Mouse (Mus musculus): Measurements from ENCODE around the gene Syt1.
A peak's percentile ranks its signal among the peaks of the same experiment; 100 is the strongest.

Gene Syt1

DNA sequence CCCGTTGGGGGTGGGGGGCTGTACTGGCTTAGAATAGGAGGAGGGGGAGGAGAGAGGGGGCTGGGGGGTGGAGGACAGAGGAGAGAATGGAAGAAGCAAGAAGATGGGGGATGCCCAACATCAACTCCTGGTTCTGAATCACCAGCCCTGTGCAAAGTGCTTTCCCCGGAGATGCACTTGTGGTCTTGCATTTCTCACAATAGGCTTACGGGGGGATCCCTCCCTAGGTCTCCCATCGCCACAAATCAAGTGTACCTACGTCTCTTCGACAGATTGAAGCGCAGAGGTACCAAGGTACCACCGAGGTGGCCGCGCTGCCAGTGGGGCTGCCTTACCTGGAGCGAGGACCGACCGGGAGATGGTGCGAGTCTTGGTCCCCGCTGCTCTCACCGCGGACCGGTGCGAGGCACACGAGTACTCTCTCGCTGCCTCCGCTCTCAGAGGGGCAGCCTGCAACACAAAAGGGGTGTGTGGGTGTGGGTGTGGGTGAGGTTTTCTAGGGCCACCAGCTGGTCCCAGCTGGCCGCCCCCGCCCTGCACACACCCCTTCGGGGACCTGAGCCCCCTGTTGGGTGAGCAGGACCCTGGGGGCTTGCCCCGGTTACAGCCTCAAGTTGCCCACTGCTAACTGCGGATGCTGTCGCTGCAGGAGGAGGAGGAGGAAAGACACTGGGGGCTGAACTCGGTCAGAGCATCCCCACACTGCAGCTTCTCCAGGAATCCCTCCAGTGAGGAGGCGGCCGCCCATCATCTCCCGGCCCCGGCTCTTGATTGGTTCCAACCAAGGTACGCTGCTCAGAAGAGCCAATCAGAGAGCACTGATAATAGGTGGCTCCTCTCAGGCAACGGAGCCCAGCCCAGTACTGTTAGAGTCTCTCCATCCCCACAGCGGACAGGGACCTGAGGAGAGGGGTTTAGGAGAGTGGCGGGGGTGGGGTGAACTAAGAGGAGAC lies at the start of gene Syt1:
Gene Syt1, minus strand, starts transcription at position 742 of the 953 bp plus-strand sequence.
- DNase-seq (ENCODE audit: low read depth, low spot score): peak; percentile 85

- no peak for DNase-seq (ENCODE audit: low read depth, low spot score)
Observed at GRCm38 (mm10) chr10:109056500-109056899, 45.7 kb upstream of the Syt1 start.

- DNase-seq (ENCODE audit: low read depth, low spot score): no peak
Observed at GRCm38 (mm10) chr10:109047537-109047936, 36.8 kb upstream of the Syt1 start.

- no peak for DNase-seq (ENCODE audit: low read depth, low spot score)
Observed at GRCm38 (mm10) chr10:109046988-109047387, 36.2 kb upstream of the Syt1 start.

GRCm38 (mm10) chr10:109011226-109012165 lies 714 bp upstream of the Syt1 start:
- DNase-seq (ENCODE audit: low read depth, low spot score): peak; percentile 77

GRCm38 (mm10) chr10:109009831-109010230 lies 951 bp downstream of the Syt1 start:
- no peak for DNase-seq (ENCODE audit: low read depth, low spot score)

DNA sequence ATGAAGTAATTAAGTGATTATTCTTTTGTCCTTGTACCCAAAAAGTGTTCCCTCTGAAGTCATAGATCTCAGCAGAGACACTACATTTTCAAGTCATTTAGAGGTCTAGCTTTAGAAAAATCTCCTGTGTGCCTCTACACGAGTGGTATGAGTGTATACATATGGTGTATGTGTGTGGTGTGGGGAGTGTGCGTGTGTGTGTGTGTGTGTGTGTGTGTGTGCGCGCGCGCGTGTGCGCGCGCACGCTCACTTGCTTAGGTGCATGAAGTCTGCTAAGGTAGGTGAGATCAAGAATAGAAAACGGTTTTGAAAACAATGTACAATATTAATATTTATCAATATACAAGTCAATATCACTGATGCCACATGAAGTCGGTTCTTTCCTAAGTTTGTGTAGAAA lies 2.3 kb downstream of the Syt1 start:
- no peak for DNase-seq (ENCODE audit: low read depth, low spot score)

- DNase-seq (ENCODE audit: low read depth, low spot score): no peak
Observed at GRCm38 (mm10) chr10:109003482-109003881, 7.3 kb downstream of the Syt1 start.

DNA sequence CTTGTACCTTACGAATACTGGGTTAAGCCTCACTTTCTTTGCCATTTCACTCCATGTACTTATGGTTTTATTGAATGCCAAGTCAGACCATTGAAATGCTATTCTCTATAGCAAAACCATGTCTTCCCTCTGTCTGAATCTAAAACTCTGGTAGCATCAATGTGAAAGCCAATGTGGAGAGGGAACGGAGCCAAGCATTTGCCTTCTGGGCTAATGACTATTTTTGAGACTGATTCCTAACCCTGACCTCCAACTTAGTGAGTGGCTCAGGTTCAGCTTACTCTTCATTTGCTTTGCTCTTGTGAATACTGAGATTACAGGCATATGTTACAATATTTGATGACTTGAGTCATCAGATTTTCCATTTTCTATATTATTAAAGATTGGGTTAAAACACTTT lies 23.5 kb downstream of the Syt1 start:
- no peak for DNase-seq (ENCODE audit: low read depth, low spot score)

DNA sequence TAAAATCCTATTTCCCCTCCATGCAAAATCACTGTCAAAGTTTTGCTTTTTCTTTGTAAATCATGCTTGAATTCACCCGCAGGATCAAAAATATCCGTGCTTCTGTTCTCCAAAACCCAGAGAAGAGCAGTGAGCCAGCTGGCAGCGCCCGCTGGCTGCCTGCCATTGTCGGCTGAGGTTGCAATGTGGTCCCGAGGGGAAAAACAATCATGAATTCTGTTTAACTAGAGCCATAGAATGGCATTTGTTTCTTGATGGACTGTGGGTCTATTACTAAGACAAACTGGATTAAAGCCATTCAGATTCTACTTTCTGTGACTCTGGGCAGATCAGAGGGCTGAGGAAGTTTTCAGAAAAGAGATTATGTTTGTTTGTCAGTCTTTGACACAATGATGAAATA lies 31.1 kb downstream of the Syt1 start:
- DNase-seq (ENCODE audit: low read depth, low spot score): no peak

- no peak for DNase-seq (ENCODE audit: low read depth, low spot score)
Observed at GRCm38 (mm10) chr10:108954952-108955351, 55.8 kb downstream of the Syt1 start.

DNA sequence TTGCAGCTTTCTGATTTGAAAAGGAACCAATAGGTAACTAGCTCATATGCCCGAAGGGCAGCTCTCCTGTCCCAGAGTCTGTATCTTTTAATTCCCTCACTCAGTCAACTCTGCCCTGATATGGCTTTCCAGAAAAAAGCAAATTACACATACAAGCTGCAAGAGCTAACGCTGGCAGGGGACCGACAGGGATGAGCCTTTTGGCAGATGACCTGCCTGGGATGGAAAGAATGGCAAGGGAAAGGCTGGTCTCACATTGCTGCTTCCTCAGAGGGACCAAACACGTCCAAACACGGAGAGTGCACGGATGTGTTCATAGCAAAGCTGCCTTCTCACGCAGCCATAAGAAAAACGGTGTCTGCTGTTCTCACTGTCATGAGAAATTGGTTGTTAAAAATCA lies 58.6 kb downstream of the Syt1 start:
- no peak for DNase-seq (ENCODE audit: low read depth, low spot score)

GRCm38 (mm10) chr10:108936838-108937430 lies 73.8 kb downstream of the Syt1 start:
- DNase-seq (ENCODE audit: low read depth, low spot score): no peak

GRCm38 (mm10) chr10:108930299-108930698 lies 80.5 kb downstream of the Syt1 start:
- no peak for DNase-seq (ENCODE audit: low read depth, low spot score)

GRCm38 (mm10) chr10:108929676-108930075 lies 81.1 kb downstream of the Syt1 start:
- no peak for DNase-seq (ENCODE audit: low read depth, low spot score)

- no peak for DNase-seq (ENCODE audit: low read depth, low spot score)
Observed at GRCm38 (mm10) chr10:108905264-108905663, 105.5 kb downstream of the Syt1 start.

DNA sequence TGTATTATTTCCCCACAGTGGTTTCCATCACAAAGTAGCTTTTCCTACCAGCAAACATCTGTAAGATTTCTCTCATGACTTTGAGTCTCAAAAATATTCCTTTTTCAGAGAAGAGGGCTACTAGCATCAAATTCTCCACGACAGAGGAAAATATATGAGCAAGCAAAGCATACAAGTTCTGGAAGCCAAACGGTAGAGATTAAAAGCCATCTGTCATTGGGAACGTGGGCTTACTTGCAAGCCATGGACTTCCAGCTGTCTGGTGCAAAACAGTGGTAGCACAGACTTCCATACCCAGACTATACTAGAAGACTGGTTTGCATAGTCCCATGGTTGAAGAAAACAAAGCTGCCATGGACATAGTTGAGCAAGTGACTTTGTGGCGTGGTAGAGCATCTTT lies 106.4 kb downstream of the Syt1 start:
- no peak for DNase-seq (ENCODE audit: low read depth, low spot score)

DNA sequence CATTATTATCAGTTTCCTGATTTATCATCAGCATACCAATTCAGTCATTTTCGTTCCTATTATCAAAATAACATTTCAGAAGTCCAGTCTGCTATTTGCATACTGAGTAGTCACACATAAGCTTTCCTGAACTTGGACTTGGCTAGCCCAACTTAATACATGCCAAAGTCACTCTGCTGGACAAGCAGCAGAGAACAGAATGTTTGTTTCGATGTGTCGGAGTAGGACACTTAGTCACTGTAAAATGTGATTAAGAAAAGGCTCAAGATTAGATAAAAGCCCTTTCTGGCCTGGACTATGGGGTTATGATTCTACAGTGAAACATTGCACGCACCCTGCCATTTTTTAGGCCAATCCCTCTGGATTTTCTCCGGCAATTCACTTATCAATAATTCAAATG lies 114.3 kb downstream of the Syt1 start:
- no peak for DNase-seq (ENCODE audit: low read depth, low spot score)

DNA sequence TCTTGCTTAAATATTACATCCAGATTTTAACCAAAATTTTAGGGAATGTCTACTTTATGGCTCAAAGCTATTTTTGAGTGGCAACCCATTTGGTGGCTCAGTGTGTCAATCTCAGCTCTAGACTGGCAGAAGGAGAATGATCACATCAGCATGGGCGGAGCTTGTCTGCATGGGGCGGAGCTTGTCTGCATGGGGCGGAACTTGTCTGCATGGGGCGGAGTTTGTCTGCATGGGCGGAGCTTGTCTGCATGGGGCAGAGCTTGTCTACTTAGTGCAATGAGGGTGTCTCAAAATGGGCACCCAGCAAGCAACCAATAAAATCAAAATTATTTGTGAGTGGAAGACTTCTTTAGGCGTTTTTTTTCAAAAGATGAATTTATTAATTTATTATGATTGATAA lies 117.5 kb downstream of the Syt1 start:
- peak; percentile 10 for DNase-seq (ENCODE audit: low read depth, low spot score)

- no peak for DNase-seq (ENCODE audit: low read depth, low spot score)
Observed at GRCm38 (mm10) chr10:108892441-108892840, 118.3 kb downstream of the Syt1 start.

- DNase-seq (ENCODE audit: low read depth, low spot score): no peak
Observed at GRCm38 (mm10) chr10:108889084-108889483, 121.7 kb downstream of the Syt1 start.

DNA sequence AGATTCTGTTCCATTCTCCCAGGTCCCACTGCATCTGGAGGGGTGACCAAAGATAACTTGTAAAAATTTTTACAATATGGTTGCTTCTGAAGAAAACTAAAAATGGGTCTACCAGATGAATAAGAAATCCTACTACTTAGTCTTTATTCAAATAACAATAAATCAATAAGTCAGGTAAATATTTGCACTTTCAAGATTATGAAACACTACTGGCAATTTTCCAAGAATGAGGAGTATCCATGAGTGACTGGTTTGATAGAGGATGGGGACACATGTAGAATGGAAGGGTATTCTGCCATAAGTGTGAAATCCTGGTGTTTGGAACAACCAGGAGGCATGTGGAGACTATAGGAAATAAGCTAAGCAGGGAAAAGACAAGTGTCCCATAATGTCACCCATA lies 124.0 kb downstream of the Syt1 start:
- no peak for DNase-seq (ENCODE audit: low read depth, low spot score)

Data from R1 (cell line).